In the genomic region with DNA sequence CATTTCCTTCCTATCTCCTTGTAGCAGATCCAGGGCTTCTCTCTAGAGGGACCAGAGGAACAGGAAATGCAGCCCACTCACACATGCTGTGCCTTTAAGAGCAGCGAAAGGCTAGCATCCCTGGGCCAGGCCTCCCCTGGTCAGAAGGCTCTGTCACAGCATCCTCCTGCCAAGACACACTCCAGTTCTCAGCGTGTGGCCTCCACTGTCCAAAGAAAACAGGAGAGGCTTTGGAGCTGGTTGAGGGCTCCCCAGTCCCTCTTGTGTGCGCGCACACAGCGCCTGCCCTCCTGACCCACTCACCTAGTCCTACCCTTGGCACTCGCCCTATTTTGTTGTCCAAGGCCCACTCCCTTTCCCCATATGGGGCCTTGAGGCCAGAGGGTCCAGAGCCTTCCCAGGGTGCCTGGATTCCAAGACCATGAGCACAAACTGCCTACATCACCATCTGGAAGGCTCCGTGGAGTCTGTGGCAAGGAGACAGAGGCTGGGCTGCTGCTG, we compare ENCODE assay signal across 9 mouse cellular contexts.
DNase-seq lines count a peak whose midpoint lies in the region; ATAC-seq and TF ChIP-seq lines count a peak whose summit lies in the region.
"Had no signal": no experiment of that assay in that cellular context is flagged by ENCODE, and none has a peak within 500 bp of the region (broad histone marks: within the 10 kb centered on the region; RNA-seq: fewer than 3 reads in every experiment).

No protein-coding gene starts in this region.

- H3K27ac ChIP-seq in heart, embryonic 16.5 days (ENCODE audit: low read length) = peak overlapping the region; percentile 80
- H3K27ac ChIP-seq in limb, embryonic 15.5 days = peak overlapping the region; percentile 81
- H3K27ac ChIP-seq in layer of hippocampus, adult 2 months = no peak overlapping the region; the same call in 1 of the 2 replicates

- peak; percentile 46 for ATAC-seq in heart, embryonic 16.5 days (replicated peaks; ENCODE audit: extremely low read depth, insufficient read depth, low FRiP score)
- ATAC-seq in limb, embryonic 15.5 days (ENCODE audit: insufficient number of reproducible peaks, low FRiP score, low TSS enrichment, low read depth) = 0 out of 2 replicates have a peak, but pooled peaks have one; percentile 12
- no peak for ATAC-seq in inflammation-experienced regulatory T-cells, adult 6 months

- DNase-seq in left cerebral cortex, postnatal 4 days = peak; percentile 76
- DNase-seq in left cerebral cortex, adult 11 months (ENCODE audit: low spot score) = no peak
- peak; percentile 90 for DNase-seq in cerebellum, adult 9-11 months
- no peak for DNase-seq in right cerebral cortex, postnatal 4 days
- DNase-seq in layer of hippocampus, adult 2 months (ENCODE audit: low spot score in 2 of 2) = no peak

- intact Hi-C loops in left cerebral cortex, postnatal 4 days (cut with DNase I) = no loop called here

- no peak overlapping the region for H3K4me3 ChIP-seq in heart, embryonic 16.5 days (ENCODE audit: low read length)
- H3K4me3 ChIP-seq in limb, embryonic 15.5 days = no peak overlapping the region
- H3K4me3 ChIP-seq in layer of hippocampus, adult 2 months = no peak overlapping the region

- TF ChIP-seq CTCF in layer of hippocampus, adult 2 months (conservative IDR thresholded peaks at IDR 0.05) = no peak

- 53% methylated on average over 7 of the region's 7 CpGs for WGBS in heart, embryonic 16.5 days
- WGBS in limb, embryonic 15.5 days = 39% methylated on average over 7 of the region's 7 CpGs

- no peaks in the 10 kb centered on the region for H3K27me3 ChIP-seq in heart, embryonic 16.5 days (ENCODE audit: control insufficient read depth, insufficient read depth, low read length)
- H3K27me3 ChIP-seq in limb, embryonic 15.5 days = no peaks in the 10 kb centered on the region

- 0 out of 2 replicates have a peak overlapping the region, but pooled peaks have one; percentile 17 for H3K9ac ChIP-seq in heart, embryonic 16.5 days (ENCODE audit: low read length)
- no peak overlapping the region for H3K9ac ChIP-seq in limb, embryonic 15.5 days

- peaks cover 39% of the 10 kb centered on the region for H3K4me1 ChIP-seq in heart, embryonic 16.5 days (ENCODE audit: control insufficient read depth, insufficient read depth, low read length)
- peaks cover 52% of the 10 kb centered on the region for H3K4me1 ChIP-seq in limb, embryonic 15.5 days

- no peaks in the 10 kb centered on the region for H3K36me3 ChIP-seq in heart, embryonic 16.5 days (ENCODE audit: control insufficient read depth, insufficient read depth)
- H3K36me3 ChIP-seq in limb, embryonic 15.5 days = peaks cover 54% of the 10 kb centered on the region
- H3K36me3 ChIP-seq: G1E had no signal

- no peak overlapping the region for H3K4me2 ChIP-seq in heart, embryonic 16.5 days (ENCODE audit: low read depth, low read length)
- H3K4me2 ChIP-seq in limb, embryonic 15.5 days = no peak overlapping the region

- H3K9me3 ChIP-seq in heart, embryonic 16.5 days (replicated peaks; ENCODE audit: control insufficient read depth, low read length) = no peaks in the 10 kb centered on the region
- no peaks in the 10 kb centered on the region for H3K9me3 ChIP-seq in limb, embryonic 15.5 days
- H3K9me3 ChIP-seq: G1E had no signal

Comparison
In these comparisons a context has a peak if more than half of its experiments do, and no peak if none do; other contexts are left out.
1. DNase-seq: peak in left cerebral cortex, postnatal 4 days (single experiment) and cerebellum, adult 9-11 months (single experiment); none in left cerebral cortex, adult 11 months (single experiment), right cerebral cortex, postnatal 4 days (single experiment) and layer of hippocampus, adult 2 months (0 of 2).